Mouse (Mus musculus): ENCODE results near the gene Zfp146. TPM values are rescaled to one million over a fixed set of nuclear protein-coding genes. Genes with fewer than 3 reads are reported as not detected.

The Zfp146 gene
- 41.7 to 52.0 TPM (median 46.8 TPM) in 4 replicates for total RNA-seq (2023; ENCODE audit: inconsistent age)

DNA sequence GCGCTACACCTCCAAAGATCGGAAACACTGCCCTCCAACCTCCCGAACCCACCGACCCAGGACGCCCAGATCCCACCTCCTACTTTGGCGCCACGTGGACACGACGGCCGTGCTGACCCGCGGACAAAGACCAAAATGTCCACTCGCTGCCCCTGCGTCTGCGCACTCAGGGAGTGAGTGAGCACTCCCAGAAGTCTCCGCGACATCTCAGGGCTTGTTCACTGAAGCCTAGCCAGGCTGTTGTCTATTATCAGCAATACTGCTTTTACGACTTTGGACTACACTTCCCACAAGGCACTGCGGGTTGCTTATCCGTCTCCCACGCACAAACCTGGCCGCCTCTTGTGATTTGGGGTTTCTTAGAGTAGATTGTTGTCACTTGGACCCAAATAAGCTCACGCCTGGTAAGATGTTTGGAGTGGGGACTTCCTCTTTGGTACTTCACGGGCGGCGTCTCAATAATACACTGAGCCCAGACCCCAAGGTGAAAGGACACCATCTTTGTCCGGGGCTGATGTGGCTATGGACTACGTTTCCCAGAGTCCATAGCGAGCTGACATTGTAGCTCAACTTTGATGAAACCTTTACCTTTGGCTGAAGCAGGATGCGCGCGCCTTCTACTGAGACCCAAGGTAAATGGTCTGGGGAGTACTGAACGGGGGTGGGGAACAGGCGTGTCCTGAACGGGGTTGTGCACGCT lies at the start of gene Zfp146:
Gene Zfp146, minus strand, starts transcription at position 168 of the 700 bp plus-strand sequence.

DNA sequence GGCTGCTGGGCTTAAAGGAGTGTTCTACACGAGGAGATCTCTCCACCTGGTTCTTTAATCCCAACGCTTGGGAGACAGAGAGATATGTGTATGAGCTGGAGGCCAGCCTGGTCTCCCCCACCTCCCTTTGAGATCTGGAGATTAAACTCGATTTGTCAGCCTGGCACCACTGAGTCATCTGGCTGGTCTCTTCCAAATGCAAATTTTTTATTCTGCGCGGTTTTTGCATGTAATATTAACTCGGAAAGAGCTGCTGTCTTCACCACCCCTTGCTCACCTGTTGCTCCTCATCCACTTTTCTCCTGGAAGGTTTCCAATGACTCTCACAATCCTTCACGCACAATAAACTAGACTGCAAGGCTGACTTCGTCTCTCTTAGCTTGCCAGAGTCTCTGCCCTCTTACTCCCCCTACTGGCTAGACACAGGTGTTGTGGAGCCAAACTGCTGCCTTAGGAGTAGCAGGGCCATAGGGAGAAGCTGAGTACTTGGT lies 29.0 kb upstream of the Zfp146 start, which contains the start of gene Capns1:
Gene Capns1, minus strand, starts transcription at position 331 of the 491 bp plus-strand sequence.

DNA sequence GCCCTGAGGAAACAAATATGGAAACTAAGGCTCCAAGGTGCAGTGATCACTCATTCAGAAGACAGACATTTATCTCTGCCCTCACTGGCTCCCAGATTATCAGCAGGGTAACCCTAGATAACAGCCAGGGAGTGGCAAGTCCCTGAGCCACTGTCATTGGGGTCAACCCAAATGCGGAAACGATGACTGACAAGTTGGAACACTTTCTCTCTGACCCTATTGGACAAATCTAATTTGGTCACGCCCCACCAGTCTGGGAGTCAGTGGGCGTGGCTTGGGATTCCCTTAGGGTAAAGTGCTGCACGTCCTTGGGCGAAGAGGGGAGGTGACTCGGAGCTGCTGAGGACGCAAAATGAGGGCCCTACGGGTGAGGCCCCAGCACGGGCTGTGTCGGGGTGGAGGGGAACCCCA lies 14.3 kb upstream of the Zfp146 start, which contains the start of gene Cox7a1:
Gene Cox7a1, plus strand, starts transcription at position 266 of the 411 bp plus-strand sequence.

DNA sequence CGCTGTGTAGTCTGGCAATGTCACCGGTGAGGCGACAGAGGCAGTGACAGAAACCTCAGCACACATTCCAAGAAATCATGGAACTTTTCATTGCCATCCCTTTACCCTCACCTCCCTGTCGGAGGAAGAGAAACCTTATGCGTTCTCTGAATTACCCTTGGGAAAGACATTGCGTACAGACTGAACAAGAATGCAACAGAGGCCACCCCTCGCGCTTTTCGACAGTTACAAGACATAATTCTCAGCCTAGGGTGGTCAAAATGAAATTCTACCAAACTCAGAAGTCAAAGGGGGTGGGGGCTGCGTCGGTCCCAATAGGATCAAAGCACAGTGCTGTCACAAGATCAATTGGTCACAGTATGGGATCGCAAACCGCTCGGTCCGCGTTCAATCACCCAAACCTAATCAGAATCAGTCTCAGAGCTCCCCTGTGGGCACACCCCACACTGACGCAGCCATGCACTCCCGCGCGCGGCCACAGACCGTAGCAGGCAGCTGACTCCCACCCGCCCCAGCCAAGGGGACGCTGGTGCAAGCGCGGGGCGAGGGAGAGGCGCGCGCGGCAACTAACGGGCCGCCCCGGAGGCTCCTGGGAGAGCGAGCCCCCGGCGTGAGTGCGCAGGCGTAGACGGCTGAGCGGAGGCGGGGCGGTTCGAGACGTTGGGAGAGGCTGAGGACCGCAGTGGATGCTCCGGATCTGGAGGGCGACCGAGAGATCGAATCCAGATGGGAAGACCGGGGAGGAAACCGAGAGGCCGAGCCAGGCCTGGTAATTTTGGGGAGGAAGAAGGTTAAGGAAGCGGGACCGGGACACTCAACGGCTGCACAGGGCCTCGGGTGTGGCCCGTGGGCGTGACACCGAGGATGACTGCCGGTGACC lies 48.0 kb downstream of the Zfp146 start, which contains the start of gene Zfp382:
Gene Zfp382, plus strand, starts transcription at position 635 of the 880 bp plus-strand sequence.

Other genes with a start within 250 kb of the Zfp146 start
- gene Zfp74, start 215.7 kb downstream of the Zfp146 start, total RNA-seq (2023; ENCODE audit: inconsistent age), result 8.4 to 17.9 TPM (median 11.8 TPM) in 4 replicates
- 17.9 to 25.3 TPM (median 22.4 TPM) in 4 replicates for gene Zfp568, start 185.8 kb downstream of the Zfp146 start, total RNA-seq (2023; ENCODE audit: inconsistent age)
- 3.1 to 4.9 TPM (median 4.0 TPM) in 4 replicates for gene Zfp14, start 118.4 kb downstream of the Zfp146 start, total RNA-seq (2023; ENCODE audit: inconsistent age)
- gene Zfp82, start 96.8 kb downstream of the Zfp146 start, total RNA-seq (2023; ENCODE audit: inconsistent age), result 4.2 to 7.9 TPM (median 5.0 TPM) in 4 replicates
- gene Gm26920, start 79.3 kb downstream of the Zfp146 start, total RNA-seq (2023; ENCODE audit: inconsistent age), result not detected in 4 replicates
- gene Zfp566, start 79.2 kb downstream of the Zfp146 start, total RNA-seq (2023; ENCODE audit: inconsistent age), result 5.3 to 7.5 TPM (median 5.8 TPM) in 4 replicates
- 23.6 to 31.7 TPM (median 26.5 TPM) in 4 replicates for gene Zfp260, start 75.0 kb downstream of the Zfp146 start, total RNA-seq (2023; ENCODE audit: inconsistent age)
- gene Zfp382, start 47.8 kb downstream of the Zfp146 start, total RNA-seq (2023; ENCODE audit: inconsistent age), result 14.6 to 20.9 TPM (median 16.3 TPM) in 4 replicates
- 1.6 TPM in 1 of 4 replicates, not detected in the others for gene Cox7a1, start 14.4 kb upstream of the Zfp146 start, total RNA-seq (2023; ENCODE audit: inconsistent age)
- 176 to 190 TPM (median 187 TPM) in 4 replicates for gene Capns1, start 29.1 kb upstream of the Zfp146 start, total RNA-seq (2023; ENCODE audit: inconsistent age)
- gene Polr2i, start 62.2 kb upstream of the Zfp146 start, total RNA-seq (2023; ENCODE audit: inconsistent age), result 33.3 to 43.1 TPM (median 37.9 TPM) in 4 replicates
- gene Tbcb, start 62.5 kb upstream of the Zfp146 start, total RNA-seq (2023; ENCODE audit: inconsistent age), result 30.3 to 41.6 TPM (median 35.2 TPM) in 4 replicates
- gene Ovol3, start 66.0 kb upstream of the Zfp146 start, total RNA-seq (2023; ENCODE audit: inconsistent age), result not detected in 4 replicates
- 1.1 to 2.1 TPM (median 1.7 TPM) in 4 replicates for gene Thap8, start 110.3 kb upstream of the Zfp146 start, total RNA-seq (2023; ENCODE audit: inconsistent age)
- gene Wdr62, start 110.7 kb upstream of the Zfp146 start, total RNA-seq (2023; ENCODE audit: inconsistent age), result 6.2 to 10.2 TPM (median 6.8 TPM) in 4 replicates
- not detected in 4 replicates for gene Clip3, start 122.0 kb upstream of the Zfp146 start, total RNA-seq (2023; ENCODE audit: inconsistent age)
- gene Alkbh6, start 139.0 kb upstream of the Zfp146 start, total RNA-seq (2023; ENCODE audit: inconsistent age), result 78.4 to 86.3 TPM (median 81.5 TPM) in 4 replicates
- 6.4 to 7.9 TPM (median 6.8 TPM) in 4 replicates for gene Syne4, start 145.1 kb upstream of the Zfp146 start, total RNA-seq (2023; ENCODE audit: inconsistent age)
- 4.3 to 7.0 TPM (median 5.0 TPM) in 4 replicates for gene E130208F15Rik, start 152.0 kb upstream of the Zfp146 start, total RNA-seq (2023; ENCODE audit: inconsistent age)
- 17.6 to 23.6 TPM (median 21.4 TPM) in 4 replicates for gene Sdhaf1, start 154.1 kb upstream of the Zfp146 start, total RNA-seq (2023; ENCODE audit: inconsistent age)
- not detected in 4 replicates for gene Lrfn3, start 193.0 kb upstream of the Zfp146 start, total RNA-seq (2023; ENCODE audit: inconsistent age)
- 70.1 to 84.0 TPM (median 75.8 TPM) in 4 replicates for gene Tyrobp, start 244.0 kb upstream of the Zfp146 start, total RNA-seq (2023; ENCODE audit: inconsistent age)